Mouse (Mus musculus) ES-Bruce4 (cell line): Measurements from ENCODE around the gene 2310061I04Rik.

Experiments used
- CTCF ChIP-seq: IDR thresholded peaks from one replicate; pipeline ENCODE4 v1.8.1; 2011; ENCODE audit warnings: low read depth, low read length
- EP300 ChIP-seq: IDR thresholded peaks from 2 replicates; pipeline ENCODE4 v1.6.1; 2011; ENCODE audit warnings: low read depth, low read length; ENCODE audit not compliant: insufficient read depth
- POLR2A ChIP-seq: IDR thresholded peaks from one replicate; pipeline ENCODE4 v1.8.1; 2011; ENCODE audit warnings: low read length; ENCODE audit not compliant: insufficient read depth

DNA sequence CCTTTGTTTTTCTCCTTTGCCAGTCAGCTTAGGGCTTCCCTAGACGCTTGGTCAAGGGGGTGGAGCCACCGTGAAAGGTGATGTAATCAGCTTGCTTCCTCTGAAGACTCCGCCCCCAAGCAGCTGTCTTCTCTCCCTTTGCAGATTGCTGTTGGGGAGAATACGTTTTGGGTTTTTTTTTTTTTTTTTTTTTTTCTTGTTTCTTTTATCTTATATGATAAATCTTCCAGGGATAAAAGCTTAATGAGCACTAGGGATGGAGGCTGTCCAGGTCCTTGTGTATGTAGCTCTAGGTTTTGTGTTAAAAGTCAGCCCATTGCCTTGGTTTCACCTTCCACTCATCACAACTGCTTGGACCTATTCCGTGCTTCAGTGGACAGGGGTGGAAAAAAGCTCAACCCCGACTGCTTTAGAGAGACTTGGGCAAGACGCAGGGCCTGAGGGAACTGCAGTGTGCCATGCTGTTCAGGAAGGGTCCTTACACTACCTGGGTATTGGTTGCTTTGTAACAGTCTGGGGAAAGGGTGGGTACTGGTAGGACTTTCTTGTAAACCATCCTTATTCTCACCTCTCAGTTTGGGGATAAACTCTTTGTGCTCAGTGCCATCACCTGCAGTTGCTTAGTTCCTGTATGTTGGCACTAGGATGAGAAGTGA, 22.0 kb upstream of the 2310061I04Rik start:
- TF ChIP-seq CTCF (no peak), POLR2A (no peak), EP300 (no peak)
